Mouse (Mus musculus) ES-E14 (cell line): ENCODE results near the gene Zfp652.
A peak's percentile ranks its signal among the peaks of the same experiment; 100 is the strongest.

Source experiments
- CHD2 ChIP-seq: IDR thresholded peaks from 2 replicates; pipeline ENCODE4 v1.6.1; 2014; ENCODE audit warnings: mild to moderate bottlenecking, low read depth, low read length, inconsistent platforms
- HCFC1 ChIP-seq: IDR thresholded peaks from 2 replicates; pipeline ENCODE4 v1.6.1; 2012; ENCODE audit warnings: low read length, inconsistent platforms, borderline replicate concordance; ENCODE audit not compliant: insufficient read depth
- MAFK ChIP-seq: IDR thresholded peaks from 2 replicates; pipeline ENCODE4 v1.6.1; 2014; ENCODE audit warnings: mild to moderate bottlenecking, low read depth, low read length, inconsistent platforms; ENCODE audit not compliant: insufficient read depth
- ZC3H11A ChIP-seq: IDR thresholded peaks from 2 replicates; pipeline ENCODE4 v1.6.1; 2012; ENCODE audit warnings: low read depth, mild to moderate bottlenecking, inconsistent platforms, low read length, borderline replicate concordance
- ZNF384 ChIP-seq: IDR thresholded peaks from 2 replicates; pipeline ENCODE4 v1.6.1; 2012; ENCODE audit warnings: low read depth, low read length, inconsistent platforms

DNA sequence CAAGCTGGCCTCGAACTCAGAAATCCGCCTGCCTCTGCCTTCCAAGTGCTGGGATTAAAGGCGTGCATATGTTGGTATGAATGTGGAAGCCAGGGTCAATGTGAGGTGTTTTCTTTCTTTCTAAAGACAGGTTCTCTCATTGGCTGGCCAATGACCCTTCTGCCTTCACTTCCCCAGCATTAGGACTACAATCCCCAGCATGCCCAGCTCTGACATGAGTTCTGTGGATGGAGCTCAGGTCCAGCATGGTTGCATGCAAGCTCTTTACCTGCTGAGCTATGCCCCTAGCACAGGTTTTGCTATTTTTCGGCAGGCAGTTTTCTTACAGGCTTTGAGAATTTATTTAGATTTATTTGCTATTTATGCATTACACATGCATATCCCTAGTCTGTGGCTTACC lies 144.8 kb downstream of the Zfp652 start:
- TF ChIP-seq MAFK (no peak), ZC3H11A (no peak), ZNF384 (no peak), CHD2 (no peak), HCFC1 (peak; percentile 89)
